Mouse (Mus musculus) thymus, postnatal 25 days (tissue): Measurements from ENCODE around the gene Csf2rb2.
A peak's percentile ranks its signal among the peaks of the same experiment; 100 is the strongest.
"Not testable (repeated sequence)": the region's sequence is repeated elsewhere in the genome, so short reads cannot be mapped to it uniquely, and the experiment has no call there.

Experiments used
- DNase-seq: peaks from one replicate; pipeline ENCODE4 v3.0.0; 2022

Gene Csf2rb2

GRCm38 (mm10) chr15:78313659-78314058, 8.1 kb upstream of the Csf2rb2 start:
- not testable (repeated sequence) for DNase-seq

- not testable (repeated sequence) for DNase-seq
These were observed 7.1 kb upstream of the Csf2rb2 start for GRCm38 (mm10) chr15:78312421-78313233.

- no peak for DNase-seq
These were observed 5.5 kb upstream of the Csf2rb2 start for GRCm38 (mm10) chr15:78310971-78311370.

- no peak for DNase-seq
These were observed 4.3 kb upstream of the Csf2rb2 start for GRCm38 (mm10) chr15:78309865-78310264.

GRCm38 (mm10) chr15:78303665-78304233, 1.8 kb downstream of the Csf2rb2 start:
- DNase-seq: no peak

GRCm38 (mm10) chr15:78302718-78303117, 2.8 kb downstream of the Csf2rb2 start:
- DNase-seq: no peak

GRCm38 (mm10) chr15:78300773-78301172, 4.7 kb downstream of the Csf2rb2 start:
- no peak for DNase-seq

- no peak for DNase-seq
These were observed 5.9 kb downstream of the Csf2rb2 start for GRCm38 (mm10) chr15:78299641-78300040.

GRCm38 (mm10) chr15:78298558-78298957, 7.0 kb downstream of the Csf2rb2 start:
- no peak for DNase-seq

GRCm38 (mm10) chr15:78293716-78294115, 11.8 kb downstream of the Csf2rb2 start:
- DNase-seq: no peak

- peak; percentile 9 for DNase-seq
These were observed 12.3 kb downstream of the Csf2rb2 start for GRCm38 (mm10) chr15:78293228-78293627.

- not testable (repeated sequence) for DNase-seq
These were observed 15.7 kb downstream of the Csf2rb2 start for GRCm38 (mm10) chr15:78289775-78290174.

- no peak for DNase-seq
These were observed 17.6 kb downstream of the Csf2rb2 start for GRCm38 (mm10) chr15:78287941-78288340.

GRCm38 (mm10) chr15:78278308-78278707, 27.2 kb downstream of the Csf2rb2 start:
- DNase-seq: no peak

GRCm38 (mm10) chr15:78271208-78271607, 34.3 kb downstream of the Csf2rb2 start:
- DNase-seq: no peak

GRCm38 (mm10) chr15:78267865-78268264, 37.7 kb downstream of the Csf2rb2 start:
- DNase-seq: no peak

- DNase-seq: no peak
These were observed 38.1 kb downstream of the Csf2rb2 start for GRCm38 (mm10) chr15:78267441-78267840.

GRCm38 (mm10) chr15:78263286-78263685, 42.2 kb downstream of the Csf2rb2 start:
- no peak for DNase-seq

GRCm38 (mm10) chr15:78260668-78261333, 44.7 kb downstream of the Csf2rb2 start:
- DNase-seq: no peak

GRCm38 (mm10) chr15:78258246-78258865, 47.2 kb downstream of the Csf2rb2 start:
- DNase-seq: no peak

GRCm38 (mm10) chr15:78257326-78258050, 48.0 kb downstream of the Csf2rb2 start:
- DNase-seq: peak; percentile 46

GRCm38 (mm10) chr15:78256602-78257259, 48.8 kb downstream of the Csf2rb2 start:
- DNase-seq: not testable (repeated sequence)
